Mouse (Mus musculus) adrenal gland, postnatal 10 days (tissue): ENCODE results near the gene Pfdn2. TPM values are rescaled to one million over a fixed set of nuclear protein-coding genes. Genes with fewer than 3 reads are reported as not detected.

ENCODE experiments used
- DNase-seq: peaks from one replicate; pipeline ENCODE4 v3.0.0; 2021; ENCODE audit warnings: mixed read lengths
- total RNA-seq, 2 experiments: library from RNA; stranded (reverse); gene quantifications; 2 replicates each; pipeline ENCODE4 v1.2.3; 2021

The Pfdn2 gene
- total RNA-seq, 2 experiments from 2014 or later, result 107 to 114 TPM

- no peak for DNase-seq
Measured at GRCm38 (mm10) chr1:171407263-171407662, 61.8 kb downstream of the Pfdn2 start.

Other genes starting within 250 kb of the Pfdn2 start
- 1 to 10 TPM in 1 of 2 experiments, under 1 TPM in 1; 0.51 to 1.3 TPM for gene Cfap126, start 231.8 kb upstream of the Pfdn2 start, total RNA-seq
- 100 to 1,000 TPM; 746 to 845 TPM for gene Sdhc, start 195.1 kb upstream of the Pfdn2 start, total RNA-seq
- gene Mpz, start 195.0 kb upstream of the Pfdn2 start, total RNA-seq, result 10 to 100 TPM; 10.1 to 20.4 TPM
- 10 to 100 TPM; 28.0 to 30.7 TPM for gene Pcp4l1, start 149.4 kb upstream of the Pfdn2 start, total RNA-seq
- 10 to 100 TPM; 13.4 to 29.4 TPM for gene Nr1i3, start 131.7 kb upstream of the Pfdn2 start, total RNA-seq
- gene Tomm40l, start 123.2 kb upstream of the Pfdn2 start, total RNA-seq, result 10 to 100 TPM; 46.9 to 58.1 TPM
- gene Apoa2, start 120.6 kb upstream of the Pfdn2 start, total RNA-seq, result 1,000 to 10,000 TPM; 1,052 to 2,650 TPM
- 10 to 100 TPM; 14.4 to 19.2 TPM for gene Fcer1g, start 111.3 kb upstream of the Pfdn2 start, total RNA-seq
- 1 to 10 TPM; 4.0 to 5.1 TPM for gene Adamts4, start 95.2 kb upstream of the Pfdn2 start, total RNA-seq
- gene Ndufs2, start 94.3 kb upstream of the Pfdn2 start, total RNA-seq, result 1,000 to 10,000 TPM in 1 of 2 experiments, 100 to 1,000 TPM in 1; 996 to 1,019 TPM
- 10 to 100 TPM; 28.9 to 34.7 TPM for gene B4galt3, start 75.3 kb upstream of the Pfdn2 start, total RNA-seq
- 10 to 100 TPM; 30.8 to 43.8 TPM for gene Ppox, start 64.5 kb upstream of the Pfdn2 start, total RNA-seq
- gene Usp21, start 57.7 kb upstream of the Pfdn2 start, total RNA-seq, result 10 to 100 TPM; 31.8 to 40.2 TPM
- 100 to 1,000 TPM; 145 to 153 TPM for gene Ufc1, start 50.6 kb upstream of the Pfdn2 start, total RNA-seq
- 10 to 100 TPM; 33.7 to 35.2 TPM for gene Dedd, start 16.5 kb upstream of the Pfdn2 start, total RNA-seq
- gene Nit1, start within 50 bp of the Pfdn2 start, total RNA-seq, result 10 to 100 TPM; 51.4 to 56.0 TPM
- 1 to 10 TPM; 5.3 to 5.7 TPM for gene Klhdc9, start 15.1 kb downstream of the Pfdn2 start, total RNA-seq
- under 1 TPM; 0.12 to 0.21 TPM for gene Nectin4, start 24.4 kb downstream of the Pfdn2 start, total RNA-seq
- 1 to 10 TPM; 5.1 to 6.1 TPM for gene Arhgap30, start 43.3 kb downstream of the Pfdn2 start, total RNA-seq
- gene Usf1, start 65.6 kb downstream of the Pfdn2 start, total RNA-seq, result 10 to 100 TPM; 53.5 to 67.7 TPM
- 10 to 100 TPM; 16.6 to 36.1 TPM for gene Tstd1, start 73.2 kb downstream of the Pfdn2 start, total RNA-seq
- 10 to 100 TPM; 64.9 to 66.2 TPM for gene F11r, start 91.9 kb downstream of the Pfdn2 start, total RNA-seq
- gene Alyref2, start 157.8 kb downstream of the Pfdn2 start, total RNA-seq, result 1 to 10 TPM; 5.9 to 6.7 TPM
- gene Itln1, start 189.6 kb downstream of the Pfdn2 start, total RNA-seq, result not detected
- 1 to 10 TPM in 1 of 2 experiments, under 1 TPM in 1; 0.82 to 1.1 TPM for gene Cd244a, start 213.5 kb downstream of the Pfdn2 start, total RNA-seq